Mouse (Mus musculus) C2C12 (cell line): ENCODE results near the gene Psmd5.

ENCODE experiments used
- CEBPB ChIP-seq: IDR thresholded peaks from one replicate; pipeline ENCODE4 v1.6.1; 2011; ENCODE audit warnings: low read depth, mild to moderate bottlenecking, control low read depth, moderate library complexity
- CTCF ChIP-seq: IDR thresholded peaks from one replicate; pipeline ENCODE4 v1.5.1; 2011; ENCODE audit not compliant: control insufficient read depth, insufficient read depth, insufficient read length
- FOSL1 ChIP-seq: IDR thresholded peaks from one replicate; pipeline ENCODE4 v1.8.0; 2011; ENCODE audit warnings: mild to moderate bottlenecking, low read length; ENCODE audit not compliant: poor library complexity, insufficient read depth, severe bottlenecking
- MAX ChIP-seq: IDR thresholded peaks from one replicate; pipeline ENCODE4 v1.6.1; 2011; ENCODE audit warnings: mild to moderate bottlenecking, control low read depth
- MYOD1 ChIP-seq: IDR thresholded peaks from one replicate; pipeline ENCODE4 v1.6.1; 2011; ENCODE audit warnings: low read depth; ENCODE audit not compliant: control insufficient read depth, insufficient read length
- MYOG ChIP-seq: IDR thresholded peaks from one replicate; pipeline ENCODE4 v1.6.1; 2011; ENCODE audit not compliant: control insufficient read depth, insufficient read length; ENCODE audit errors: extremely low read depth
- USF1 ChIP-seq: IDR thresholded peaks from one replicate; pipeline ENCODE4 v1.6.1; 2011; ENCODE audit warnings: low read depth, mild to moderate bottlenecking, control low read depth, moderate library complexity

DNA sequence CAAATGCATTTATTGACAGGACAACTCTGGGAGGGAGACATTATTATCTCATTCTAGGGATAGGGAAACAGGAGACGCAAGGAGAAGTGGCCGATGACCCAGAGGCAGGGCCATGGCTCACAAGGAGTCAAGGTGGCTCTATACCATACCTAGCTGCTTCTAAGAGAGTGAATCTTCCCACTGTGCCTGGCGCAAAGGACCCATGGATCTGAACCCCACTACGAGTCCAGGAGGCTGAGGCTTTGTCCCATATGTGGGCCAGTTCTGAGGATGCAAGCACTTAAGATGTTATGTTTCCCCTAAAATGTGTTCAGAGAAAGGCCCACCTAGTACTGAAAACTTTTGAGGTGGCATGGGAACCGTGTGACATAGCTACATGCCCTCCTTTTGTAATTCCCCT, 37.1 kb upstream of the Psmd5 start:
- TF ChIP-seq MYOD1 (no peak), CTCF (no peak), MAX (no peak), USF1 (no peak), FOSL1 (no peak), CEBPB (no peak), MYOG (no peak)
